8 mouse cellular contexts compared by ENCODE assay signal in the genomic region with DNA sequence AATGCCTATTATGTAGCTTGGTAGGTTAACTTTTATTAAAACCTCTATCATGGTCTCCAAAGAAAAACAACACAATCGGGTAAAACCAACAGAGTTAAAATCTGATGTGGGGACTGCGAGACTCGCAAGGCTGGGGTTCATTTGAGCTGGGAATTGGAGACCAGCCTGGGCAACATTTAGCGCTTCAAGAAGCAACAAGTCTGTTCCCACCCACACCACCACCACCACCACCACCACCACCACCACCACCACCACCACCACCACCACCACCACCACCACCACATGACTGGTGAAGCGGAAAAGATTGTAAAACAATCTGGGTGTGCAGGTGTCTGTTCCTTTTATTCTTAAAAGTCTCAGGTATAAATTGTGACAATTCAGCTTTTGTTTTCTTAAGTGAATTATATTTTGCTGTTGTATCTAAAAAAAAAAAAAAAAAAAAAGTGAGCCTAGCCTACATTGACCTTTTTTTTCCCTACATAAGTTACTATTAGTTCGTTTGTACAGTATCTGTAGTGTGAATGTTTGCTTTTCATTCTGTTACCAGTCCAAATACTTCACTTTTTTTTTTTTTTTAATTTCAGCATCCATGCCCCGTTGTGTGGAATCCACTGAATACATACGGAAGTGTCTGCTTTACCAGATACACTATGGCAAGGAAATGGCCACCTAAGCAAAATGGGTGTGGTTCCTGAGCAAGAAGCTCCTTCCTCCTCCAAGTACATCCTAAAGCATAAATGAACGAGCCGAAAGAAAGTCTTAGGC. TPM values are rescaled to one million over a fixed set of nuclear protein-coding genes. Genes with fewer than 3 reads are reported as not detected.
A peak's percentile ranks its signal among the peaks of the same experiment; 100 is the strongest.
DNase-seq lines count a peak whose midpoint lies in the region; ATAC-seq and TF ChIP-seq lines count a peak whose summit lies in the region.

No protein-coding gene starts in this region.

- H3K27ac ChIP-seq in heart, embryonic 13.5 days (replicated peaks) = peak overlapping the region; percentile 85
- H3K27ac ChIP-seq in cortical plate, adult 2 months (ENCODE audit: insufficient read depth, low read length) = no peak overlapping the region
- peak overlapping the region; percentile 89; the same call in 1 of the 2 replicates for H3K27ac ChIP-seq in hindbrain, embryonic 16.5 days (ENCODE audit: low read depth, low read length)
- H3K27ac ChIP-seq in midbrain, embryonic 14.5 days (replicated peaks; ENCODE audit: low read depth, low read length) = peak overlapping the region; percentile 78

- H3K4me3 ChIP-seq in heart, embryonic 13.5 days = peak overlapping the region; percentile 77
- H3K4me3 ChIP-seq in cortical plate, adult 2 months (ENCODE audit: insufficient read depth, low read length) = peak overlapping the region; percentile 69; the same call in 1 of the 2 replicates
- peak overlapping the region; percentile 74 for H3K4me3 ChIP-seq in hindbrain, embryonic 16.5 days (ENCODE audit: low read length)
- H3K4me3 ChIP-seq in midbrain, embryonic 14.5 days (replicated peaks; ENCODE audit: low read depth, low read length) = peak overlapping the region; percentile 62

- DNase-seq in heart, postnatal 14 days = no peak
- no peak for DNase-seq in midbrain, embryonic 14.5 days
- DNase-seq in cerebellum, adult 11 months = no peak
- DNase-seq in right cerebral cortex, adult 18-20 months = no peak
- no peak for DNase-seq in right cerebral cortex, postnatal 4 days

- H3K9me3 ChIP-seq in heart, embryonic 13.5 days = no peaks in the 10 kb centered on the region
- no peaks in the 10 kb centered on the region for H3K9me3 ChIP-seq in hindbrain, embryonic 16.5 days (ENCODE audit: control insufficient read depth, low read length)
- H3K9me3 ChIP-seq in midbrain, embryonic 14.5 days (ENCODE audit: control insufficient read depth, low read length) = no peaks in the 10 kb centered on the region

- peak overlapping the region; percentile 83 for H3K4me2 ChIP-seq in heart, embryonic 13.5 days
- H3K4me2 ChIP-seq in hindbrain, embryonic 16.5 days (ENCODE audit: low read length) = peak overlapping the region; percentile 67
- H3K4me2 ChIP-seq in midbrain, embryonic 14.5 days (ENCODE audit: low read length) = peak overlapping the region; percentile 75

- no peaks in the 10 kb centered on the region for H3K27me3 ChIP-seq in heart, embryonic 13.5 days (replicated peaks)
- H3K27me3 ChIP-seq in hindbrain, embryonic 16.5 days (replicated peaks; ENCODE audit: control insufficient read depth, insufficient read depth, low read length) = no peaks in the 10 kb centered on the region
- no peaks in the 10 kb centered on the region for H3K27me3 ChIP-seq in midbrain, embryonic 14.5 days (ENCODE audit: control insufficient read depth, insufficient read depth, low read length)

- no peak for TF ChIP-seq CTCF in cortical plate, adult 2 months (IDR thresholded peaks at IDR 0.05; ENCODE audit: extremely low read depth, insufficient read depth, low read length)

- peaks cover 33% of the 10 kb centered on the region for H3K36me3 ChIP-seq in heart, embryonic 13.5 days
- H3K36me3 ChIP-seq in hindbrain, embryonic 16.5 days (ENCODE audit: control insufficient read depth, insufficient read depth, low read length) = peaks cover 9% of the 10 kb centered on the region
- peaks cover 22% of the 10 kb centered on the region for H3K36me3 ChIP-seq in midbrain, embryonic 14.5 days (ENCODE audit: control insufficient read depth, insufficient read depth, low read length)

- ATAC-seq in heart, embryonic 13.5 days (ENCODE audit: extremely low read depth, insufficient number of reproducible peaks, low FRiP score, low TSS enrichment) = no peak
- ATAC-seq in hindbrain, embryonic 16.5 days = no peak
- ATAC-seq in midbrain, embryonic 14.5 days (ENCODE audit: low FRiP score, low TSS enrichment) = no peak

- H3K4me1 ChIP-seq in heart, embryonic 13.5 days = peaks cover 18% of the 10 kb centered on the region; the same call in 1 of the 2 replicates
- no peaks in the 10 kb centered on the region for H3K4me1 ChIP-seq in cortical plate, adult 2 months (ENCODE audit: control insufficient read depth, insufficient read depth, low read length)
- H3K4me1 ChIP-seq in hindbrain, embryonic 16.5 days (ENCODE audit: control insufficient read depth, insufficient read depth, low read depth, low read length) = no peaks in the 10 kb centered on the region; the same call in 1 of the 2 replicates
- 0 out of 2 replicates have a peak, but pooled peaks cover 2% of the 10 kb centered on the region for H3K4me1 ChIP-seq in midbrain, embryonic 14.5 days (ENCODE audit: control insufficient read depth, insufficient read depth, low read length)

- peak overlapping the region; percentile 86 for H3K9ac ChIP-seq in heart, embryonic 13.5 days
- H3K9ac ChIP-seq in hindbrain, embryonic 16.5 days (ENCODE audit: low read depth, low read length) = no peak overlapping the region; the same call in 1 of the 2 replicates
- peak overlapping the region; percentile 72 for H3K9ac ChIP-seq in midbrain, embryonic 14.5 days (replicated peaks; ENCODE audit: low read length)

- no peak for TF ChIP-seq POLR2A in cortical plate, adult 2 months (IDR thresholded peaks at IDR 0.05; ENCODE audit: extremely low read depth, insufficient read depth, low read length)

- 49% methylated on average over 10 of the region's 10 CpGs for WGBS in heart, embryonic 13.5 days
- 52% methylated on average over 10 of the region's 10 CpGs for WGBS in hindbrain, embryonic 16.5 days
- 52% methylated on average over 10 of the region's 10 CpGs for WGBS in midbrain, embryonic 14.5 days

- intact Hi-C loops in heart, postnatal 14 days (cut with DNase I) = loop anchor here (5.0 to 10.0 kb wide), 2 partner anchors 87 to 131 kb away; a partner anchor contains a TSS

RNA-seq across cellular contexts. Expression of a gene that starts 0.7 kb away (rescaled TPM):
- 1.7 and 2.0 TPM in 2 replicates for polyA plus RNA-seq in heart, embryonic 13.5 days (2015; fragmentation: Nextera tagmentation; extraction: Ambion mirVana)
- under 1 TPM in 1 of 2 experiments, not detected in 1; 0.29 TPM for total RNA-seq in heart, postnatal 14 days (2021)
- polyA plus RNA-seq in cortical plate, adult 2 months (2012; rRNA removed) = 0.85 and 1.2 TPM in 2 replicates
- polyA plus RNA-seq in hindbrain, embryonic 16.5 days (2015; fragmentation: Nextera tagmentation; extraction: Ambion mirVana) = 2.0 and 2.9 TPM in 2 replicates
- polyA plus RNA-seq in midbrain, embryonic 14.5 days (2014; fragmentation: Nextera tagmentation; extraction: Ambion mirVana) = 1.4 and 1.8 TPM in 2 replicates
